Mouse (Mus musculus): ENCODE results near the gene Ascc1.
"Not testable (repeated sequence)": the region's sequence is repeated elsewhere in the genome, so short reads cannot be mapped to it uniquely, and the experiment has no call there.

The Ascc1 gene

GRCm38 (mm10) chr10:59977715-59978343 is 24.8 kb upstream of the Ascc1 start:
- no peak for DNase-seq (ENCODE audit: low spot score in 2 of 2)

DNA sequence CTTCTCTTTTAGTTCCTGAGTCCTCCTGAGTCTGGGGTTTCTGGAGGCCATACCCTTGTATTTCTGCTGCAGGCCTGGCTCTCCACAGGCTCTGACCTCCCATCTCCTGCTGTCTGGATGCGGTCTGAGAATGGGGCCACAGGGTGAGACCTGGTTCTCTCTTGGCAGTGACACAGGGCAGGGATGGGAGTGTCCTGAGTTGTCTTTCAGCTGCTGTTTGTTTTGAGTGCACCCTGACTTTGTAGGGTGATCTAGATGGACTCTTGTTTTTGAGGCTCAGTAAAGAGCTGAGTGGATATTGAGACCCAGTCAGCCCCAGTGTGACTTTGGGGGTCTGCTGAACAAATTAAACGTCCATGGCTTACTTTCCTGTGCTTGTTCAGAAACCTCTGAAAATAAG is 24.2 kb upstream of the Ascc1 start:
- DNase-seq (ENCODE audit: low spot score in 2 of 2) = no peak

GRCm38 (mm10) chr10:59978873-59979743 is 23.5 kb upstream of the Ascc1 start:
- no peak for DNase-seq (ENCODE audit: low spot score in 2 of 2)

DNA sequence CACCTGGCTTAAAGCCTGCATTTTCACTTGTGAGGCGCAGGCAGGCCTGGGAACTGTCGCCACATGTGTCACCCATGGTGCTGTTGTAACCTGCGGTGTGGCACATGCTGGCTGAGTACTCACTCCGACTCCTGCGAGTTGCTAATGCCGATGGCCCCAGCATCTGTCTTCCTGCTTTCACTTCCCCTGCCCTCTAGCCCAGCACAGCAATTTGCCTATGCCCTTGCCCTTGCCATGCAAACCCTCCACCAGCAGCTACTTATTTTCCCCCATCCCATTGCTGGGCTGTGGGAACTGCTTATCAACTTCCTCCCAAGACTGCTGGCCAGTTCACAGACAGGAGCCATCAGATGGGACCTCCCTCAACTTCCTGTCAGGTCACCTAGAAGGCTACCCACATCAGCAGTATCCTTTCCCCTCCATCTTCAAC is 21.8 kb upstream of the Ascc1 start:
- no peak for DNase-seq (ENCODE audit: low spot score in 2 of 2)

DNA sequence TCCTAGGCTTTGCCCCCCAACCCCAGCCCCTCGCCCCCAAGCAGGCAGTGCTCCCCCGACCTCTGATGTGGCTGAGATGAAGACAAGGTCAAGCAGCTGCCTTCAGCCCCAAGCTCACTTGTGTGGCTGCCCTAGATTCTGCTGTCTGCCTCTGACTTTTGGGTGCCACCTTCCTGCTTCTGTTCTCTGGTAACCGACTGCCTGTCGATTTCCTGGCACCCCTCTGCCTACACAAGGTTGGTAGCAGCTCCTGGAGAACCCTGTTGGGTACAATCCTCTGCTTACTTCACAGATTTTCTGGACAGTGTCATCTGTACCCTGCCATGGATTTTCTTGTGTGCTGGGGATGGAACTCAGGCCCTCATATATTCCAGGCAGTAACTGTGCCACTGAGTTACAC is 21.3 kb upstream of the Ascc1 start:
- no peak for DNase-seq (ENCODE audit: low spot score in 2 of 2)

DNA sequence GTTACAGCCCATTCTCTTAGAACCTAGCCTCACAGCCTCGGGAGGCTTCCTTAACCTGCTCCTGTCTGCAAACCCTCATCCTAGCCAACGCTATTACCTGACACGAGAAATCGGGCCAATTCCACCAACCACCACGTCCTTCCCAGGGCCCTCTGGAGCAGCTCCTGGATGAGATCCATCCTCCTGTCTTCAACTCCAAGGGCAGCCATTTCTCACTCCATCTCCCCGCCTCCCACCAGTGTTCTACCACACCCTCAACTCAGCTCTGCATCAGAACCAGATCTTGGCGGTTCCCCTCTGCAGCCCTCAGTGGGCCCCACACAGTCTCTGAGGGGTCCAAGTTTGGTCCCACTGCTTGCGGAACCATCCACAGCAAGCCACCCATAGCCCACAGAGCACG is 20.8 kb upstream of the Ascc1 start:
- DNase-seq (ENCODE audit: low spot score in 2 of 2) = no peak

DNA sequence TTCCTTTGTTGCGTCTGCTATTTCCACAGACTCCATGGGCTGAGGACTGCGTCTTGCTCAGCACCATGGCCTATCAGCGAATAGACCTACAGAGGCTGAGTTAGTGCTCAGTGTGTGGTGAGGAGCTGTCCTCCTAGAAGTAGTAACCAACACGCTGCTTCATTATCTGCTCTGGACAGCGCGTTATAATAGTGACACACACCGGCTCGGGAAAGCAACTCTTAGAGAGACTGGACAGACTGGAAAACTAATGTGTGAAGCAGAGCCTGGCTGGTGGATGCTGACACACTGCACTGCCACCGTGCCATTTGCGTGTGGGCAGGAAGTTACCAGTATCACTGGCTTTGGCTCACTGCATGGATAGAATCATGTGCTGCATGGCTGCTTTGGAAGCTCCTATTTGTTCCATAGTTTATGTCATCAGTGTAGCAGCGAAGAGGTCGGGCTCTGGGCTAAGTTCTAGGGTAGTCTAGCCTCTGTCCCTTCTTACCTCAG is 20.2 kb upstream of the Ascc1 start:
- DNase-seq (ENCODE audit: low spot score in 2 of 2) = no peak

DNA sequence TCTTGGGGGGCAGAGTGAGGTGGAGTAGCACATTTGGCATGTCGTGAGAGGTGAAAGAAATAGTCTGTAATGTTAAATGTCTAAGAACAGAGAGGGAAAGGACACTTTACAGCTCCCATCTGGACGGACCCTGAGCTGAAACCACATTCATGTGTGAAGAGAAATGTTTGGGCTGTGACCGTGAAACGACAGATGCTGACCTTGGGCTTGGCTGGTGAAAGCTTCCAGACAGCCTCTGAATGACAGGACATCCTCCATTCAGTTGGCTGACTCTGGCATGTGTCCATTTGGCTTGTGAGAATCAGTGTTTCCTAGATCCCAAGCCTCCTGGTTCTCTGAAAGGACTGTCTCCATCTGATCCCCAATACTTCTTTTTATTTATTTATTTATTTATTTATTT is 14.6 kb upstream of the Ascc1 start:
- no peak for DNase-seq (ENCODE audit: low spot score in 2 of 2)

GRCm38 (mm10) chr10:59990393-59990792 is 12.2 kb upstream of the Ascc1 start:
- DNase-seq (ENCODE audit: low spot score in 2 of 2) = no peak

DNA sequence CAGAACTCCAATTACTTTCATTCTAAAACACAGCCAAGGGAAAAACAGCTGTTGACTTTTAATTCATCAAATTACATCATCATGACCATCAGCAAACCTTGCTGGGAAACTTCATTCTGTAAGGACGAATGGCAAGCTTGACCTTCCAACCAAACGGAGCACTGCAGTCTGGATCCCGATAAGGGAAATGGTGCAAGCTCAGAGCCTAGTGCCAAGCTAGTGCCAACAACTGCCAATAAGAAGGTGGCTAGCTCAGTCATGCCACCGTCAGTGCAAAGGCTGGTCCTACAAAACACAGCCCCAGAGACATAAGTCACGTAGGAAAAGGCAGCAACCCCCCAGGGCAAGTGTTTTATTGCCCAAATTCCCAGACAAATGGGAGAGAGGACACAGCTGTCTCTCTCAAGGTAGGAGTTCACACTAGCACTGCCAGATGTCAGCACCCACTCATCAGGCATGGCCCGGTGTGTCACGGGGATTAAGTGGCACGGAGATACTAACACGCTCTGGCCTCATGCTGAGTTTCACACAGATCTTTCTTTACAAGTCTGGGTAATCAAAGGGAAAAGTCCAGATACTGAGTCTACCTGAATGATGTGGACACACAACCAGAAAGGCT is 11.2 kb upstream of the Ascc1 start:
- DNase-seq (ENCODE audit: low spot score in 2 of 2) = no peak

- no peak for DNase-seq (ENCODE audit: low spot score in 2 of 2)
These were observed 10.6 kb upstream of the Ascc1 start for GRCm38 (mm10) chr10:59992024-59992423.

- not testable (repeated sequence) for DNase-seq (ENCODE audit: low spot score in 2 of 2)
These were observed 8.8 kb upstream of the Ascc1 start for GRCm38 (mm10) chr10:59993813-59994212.

- no peak for DNase-seq (ENCODE audit: low spot score in 2 of 2)
These were observed 6.7 kb upstream of the Ascc1 start for GRCm38 (mm10) chr10:59995889-59996288.

GRCm38 (mm10) chr10:59997591-59997990 is 5.0 kb upstream of the Ascc1 start:
- no peak for DNase-seq (ENCODE audit: low spot score in 2 of 2)

GRCm38 (mm10) chr10:59999057-59999456 is 3.5 kb upstream of the Ascc1 start:
- no peak for DNase-seq (ENCODE audit: low spot score in 2 of 2)

GRCm38 (mm10) chr10:60001663-60002062 is 942 bp upstream of the Ascc1 start:
- DNase-seq (ENCODE audit: low spot score in 2 of 2) = not testable (repeated sequence)

DNA sequence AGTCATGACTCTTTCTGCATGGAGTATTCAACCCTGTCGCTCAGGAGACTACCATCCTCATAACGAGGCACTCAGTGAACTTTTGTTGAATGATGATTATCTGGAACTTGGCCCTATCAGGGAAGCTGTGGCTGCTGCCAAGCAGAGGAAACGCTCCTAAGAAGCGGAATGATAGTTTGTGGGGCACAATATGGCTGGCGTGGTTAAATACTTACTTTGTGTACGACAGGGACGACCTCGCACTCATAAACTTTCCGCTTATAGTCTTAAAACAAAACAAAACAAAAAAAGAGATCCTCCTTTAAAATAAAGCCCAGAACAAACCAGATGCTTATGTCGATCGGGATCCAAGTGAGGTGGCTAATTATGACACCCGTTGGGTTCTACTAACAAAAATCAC is 402 bp upstream of the Ascc1 start:
- DNase-seq (ENCODE audit: low spot score in 2 of 2) = no peak

- DNase-seq (ENCODE audit: low spot score in 2 of 2) = no peak
These were observed 678 bp downstream of the Ascc1 start for GRCm38 (mm10) chr10:60003213-60003752.

GRCm38 (mm10) chr10:60003847-60004246 is 1.2 kb downstream of the Ascc1 start:
- no peak for DNase-seq (ENCODE audit: low spot score in 2 of 2)

- DNase-seq (ENCODE audit: low spot score in 2 of 2) = no peak
These were observed 2.7 kb downstream of the Ascc1 start for GRCm38 (mm10) chr10:60005264-60005663.

- no peak for DNase-seq (ENCODE audit: low spot score in 2 of 2)
These were observed 6.5 kb downstream of the Ascc1 start for GRCm38 (mm10) chr10:60009115-60009514.

GRCm38 (mm10) chr10:60016223-60016622 is 13.6 kb downstream of the Ascc1 start:
- DNase-seq (ENCODE audit: low spot score in 2 of 2) = no peak
